Mouse (Mus musculus): ENCODE data around the gene Tlcd1.

Tlcd1 gene

GRCm38 (mm10) chr11:78161968-78162367 is 14.5 kb upstream of the Tlcd1 start:
- DNase-seq (ENCODE audit: low spot score), result no peak

DNA sequence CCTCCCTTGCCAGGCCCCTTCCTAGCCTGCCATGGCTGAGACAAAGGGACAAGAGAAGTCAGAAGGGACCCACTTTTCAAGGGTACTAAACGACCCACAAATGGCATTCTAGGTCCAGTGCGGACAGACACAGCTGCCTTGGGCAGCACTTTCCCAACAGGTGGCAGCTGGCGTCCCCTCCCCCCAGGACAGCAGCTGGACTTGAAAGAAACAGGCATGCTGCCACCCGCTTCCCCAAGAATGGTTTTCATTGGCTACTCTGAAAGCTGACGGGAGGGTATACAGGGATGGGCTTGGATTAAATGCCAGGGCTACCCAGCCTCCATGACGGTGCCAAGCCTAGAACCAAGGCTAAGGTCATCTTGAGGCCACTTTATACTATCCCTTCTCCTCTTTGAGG is 14.0 kb upstream of the Tlcd1 start:
- no peak for DNase-seq (ENCODE audit: low spot score)

- DNase-seq (ENCODE audit: low spot score), result no peak
These were observed 13.5 kb upstream of the Tlcd1 start for GRCm38 (mm10) chr11:78163045-78163444.

GRCm38 (mm10) chr11:78163681-78164603 is 12.6 kb upstream of the Tlcd1 start:
- DNase-seq (ENCODE audit: low spot score), result peak; percentile 96

DNA sequence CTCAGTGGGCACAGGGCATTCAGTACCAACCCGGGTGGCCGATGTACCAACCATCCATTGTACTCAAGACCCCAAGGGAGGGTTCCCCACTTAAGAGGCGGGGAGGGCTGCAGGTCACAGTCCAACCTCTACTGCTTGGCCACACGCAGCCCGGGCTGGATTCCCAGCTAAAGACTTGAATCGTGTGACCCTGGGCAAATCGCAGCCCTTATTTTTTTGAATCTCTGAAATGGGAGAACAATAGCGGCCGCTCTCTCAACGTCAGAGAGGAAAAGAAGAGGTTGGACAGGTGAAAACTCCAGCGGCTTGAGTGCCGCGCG is 11.9 kb upstream of the Tlcd1 start:
- DNase-seq (ENCODE audit: low spot score), result peak; percentile 57

DNA sequence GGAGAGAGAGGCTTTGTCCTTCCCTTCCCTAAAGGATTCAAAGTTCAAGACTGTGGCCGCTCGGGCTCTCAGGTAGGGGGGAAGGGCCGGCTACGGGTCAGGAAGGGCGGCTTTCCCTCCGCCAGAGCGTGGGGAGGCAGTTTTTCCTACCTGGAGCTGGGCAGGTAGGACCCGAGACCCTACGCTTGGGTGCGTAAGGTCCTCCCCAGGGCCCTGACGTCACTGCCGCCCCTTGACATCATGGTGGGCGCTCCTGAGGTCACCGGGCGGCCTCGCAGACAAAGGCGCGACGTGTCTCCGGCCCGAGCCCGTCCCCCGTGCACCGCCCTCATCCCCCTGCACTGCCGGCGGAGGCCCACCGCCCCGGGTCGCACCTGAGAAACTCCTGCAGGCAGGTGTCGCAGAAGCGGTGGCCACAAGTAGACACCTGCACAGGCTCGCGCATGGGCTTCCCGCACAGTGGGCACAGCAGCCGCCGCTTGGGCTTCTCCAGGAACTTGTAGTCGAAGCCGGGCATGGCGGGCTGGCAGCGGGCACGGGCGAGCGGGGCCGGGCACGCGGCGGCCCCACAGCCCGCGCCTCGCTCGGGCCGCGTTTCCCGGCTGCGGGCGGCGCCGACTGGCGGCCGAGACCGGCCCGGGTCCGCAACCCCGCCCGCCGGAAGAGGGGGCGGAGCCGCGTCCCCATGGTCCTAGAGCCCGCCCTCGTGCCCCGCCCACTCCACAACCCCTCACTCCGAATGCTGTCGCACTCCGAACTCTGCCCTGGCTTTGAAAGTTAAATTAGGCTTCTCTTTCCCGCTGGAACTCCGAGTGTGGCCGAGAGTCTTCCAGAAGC is 11.4 kb upstream of the Tlcd1 start, which contains the start of gene Traf4:
TSS of gene Traf4 (minus strand) at position 666 of the 837 bp plus-strand sequence.
- peak; percentile 92 for DNase-seq (ENCODE audit: low spot score)

DNA sequence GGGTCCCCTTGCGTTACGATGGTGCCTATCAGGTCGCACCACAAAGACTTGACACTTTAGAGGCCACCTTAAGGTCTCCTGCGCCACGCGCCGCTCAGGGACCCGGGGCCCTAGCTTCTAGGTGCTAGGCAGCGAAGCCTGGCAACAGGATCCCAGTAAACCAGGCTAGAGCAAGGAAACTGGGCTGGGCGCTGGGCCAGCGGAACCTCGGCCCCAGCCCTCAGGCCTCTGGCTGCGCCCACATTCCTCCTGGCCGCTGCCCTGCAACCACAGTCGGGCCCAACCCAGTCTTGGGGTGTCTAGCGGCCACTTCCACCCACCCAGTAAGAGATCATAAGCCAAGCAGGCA is 10.8 kb upstream of the Tlcd1 start:
- DNase-seq (ENCODE audit: low spot score), result peak; percentile 84

DNA sequence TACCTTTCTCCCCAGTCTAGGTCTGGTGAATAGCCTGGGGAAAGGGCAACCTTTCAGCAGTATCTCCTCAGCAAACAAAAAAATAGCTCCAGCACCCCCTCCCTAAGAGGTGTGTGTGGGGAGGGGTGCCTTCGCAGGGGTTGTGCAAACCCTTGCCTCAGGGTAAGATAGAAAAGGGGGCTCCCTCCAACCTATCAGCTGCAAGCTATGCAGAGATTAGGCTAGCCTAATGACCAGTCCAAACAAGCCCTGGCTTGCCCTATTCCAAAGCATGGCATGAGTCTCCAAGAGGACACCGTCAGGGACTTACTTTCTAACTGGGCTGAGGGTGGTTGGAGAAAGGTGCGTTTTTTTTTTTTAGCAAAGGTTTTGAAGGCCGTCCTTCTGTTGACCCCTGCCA is 10.3 kb upstream of the Tlcd1 start:
- no peak for DNase-seq (ENCODE audit: low spot score)

GRCm38 (mm10) chr11:78166640-78167039 is 9.9 kb upstream of the Tlcd1 start:
- no peak for DNase-seq (ENCODE audit: low spot score)

GRCm38 (mm10) chr11:78167257-78167959 is 9.1 kb upstream of the Tlcd1 start:
- DNase-seq (ENCODE audit: low spot score), result no peak

DNA sequence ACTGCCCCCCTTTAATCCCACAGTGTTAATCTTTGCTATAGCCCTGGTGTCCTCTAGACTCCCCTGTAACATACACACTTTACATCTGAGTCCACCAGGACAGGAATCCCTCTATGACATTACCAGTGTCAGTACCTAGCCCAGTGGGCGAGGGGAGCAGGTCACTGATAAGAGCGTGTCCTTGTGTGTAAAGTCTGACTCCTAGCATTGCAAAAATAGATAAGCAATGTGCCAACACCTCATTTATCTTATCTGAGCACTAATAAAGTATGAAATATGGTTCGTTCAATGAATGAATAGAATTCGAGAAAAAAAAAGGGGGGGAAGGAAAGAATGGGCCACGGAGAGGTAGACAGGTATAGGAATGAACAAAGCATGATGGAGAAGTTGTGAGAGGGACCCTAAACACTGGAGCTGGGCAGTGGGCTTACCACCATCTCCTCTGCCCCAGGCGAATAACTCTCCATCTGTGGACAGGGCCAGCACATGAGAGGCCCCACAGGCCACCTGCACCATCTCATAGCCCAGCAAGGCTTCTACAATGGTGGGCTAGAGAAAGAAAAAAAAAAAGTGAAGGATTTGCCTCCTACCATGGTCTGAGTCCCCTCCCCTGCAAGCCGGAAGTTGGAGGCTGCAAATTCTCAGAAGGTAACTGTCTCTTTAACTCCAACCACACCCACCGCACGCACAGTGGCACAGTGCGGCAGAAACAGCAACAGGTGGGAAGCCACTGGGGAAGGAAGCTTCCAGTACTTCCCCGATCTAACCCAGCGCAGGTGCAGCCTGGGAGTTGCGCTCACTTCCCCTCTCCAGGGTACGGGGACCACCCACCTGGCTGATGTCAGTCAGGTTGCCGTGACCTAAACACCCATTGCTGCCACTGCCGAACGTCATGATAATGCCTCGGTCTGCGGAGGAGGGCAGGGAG is 7.7 kb upstream of the Tlcd1 start:
- no peak for DNase-seq (ENCODE audit: low spot score)

GRCm38 (mm10) chr11:78170306-78170705 is 6.2 kb upstream of the Tlcd1 start:
- no peak for DNase-seq (ENCODE audit: low spot score)

DNA sequence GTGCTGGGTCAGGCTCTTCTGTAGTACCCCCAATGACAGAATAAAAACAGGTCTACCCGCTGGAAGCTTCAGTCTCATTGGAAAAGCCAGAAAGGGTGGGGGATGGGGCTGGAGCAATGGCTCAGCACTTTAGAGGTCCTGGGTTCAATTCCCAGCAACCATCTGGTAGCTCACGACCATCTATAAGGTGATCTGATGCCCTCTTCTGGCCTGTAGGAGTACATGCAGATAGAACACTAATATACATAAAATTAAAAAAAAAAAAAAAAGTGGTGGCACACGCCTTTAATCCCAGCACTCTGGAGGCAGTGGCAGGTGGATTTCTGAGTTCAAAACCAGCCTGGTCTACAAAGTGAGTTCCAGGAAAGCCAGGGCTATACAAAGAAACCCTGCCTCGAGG is 5.2 kb upstream of the Tlcd1 start:
- DNase-seq (ENCODE audit: low spot score), result no peak

DNA sequence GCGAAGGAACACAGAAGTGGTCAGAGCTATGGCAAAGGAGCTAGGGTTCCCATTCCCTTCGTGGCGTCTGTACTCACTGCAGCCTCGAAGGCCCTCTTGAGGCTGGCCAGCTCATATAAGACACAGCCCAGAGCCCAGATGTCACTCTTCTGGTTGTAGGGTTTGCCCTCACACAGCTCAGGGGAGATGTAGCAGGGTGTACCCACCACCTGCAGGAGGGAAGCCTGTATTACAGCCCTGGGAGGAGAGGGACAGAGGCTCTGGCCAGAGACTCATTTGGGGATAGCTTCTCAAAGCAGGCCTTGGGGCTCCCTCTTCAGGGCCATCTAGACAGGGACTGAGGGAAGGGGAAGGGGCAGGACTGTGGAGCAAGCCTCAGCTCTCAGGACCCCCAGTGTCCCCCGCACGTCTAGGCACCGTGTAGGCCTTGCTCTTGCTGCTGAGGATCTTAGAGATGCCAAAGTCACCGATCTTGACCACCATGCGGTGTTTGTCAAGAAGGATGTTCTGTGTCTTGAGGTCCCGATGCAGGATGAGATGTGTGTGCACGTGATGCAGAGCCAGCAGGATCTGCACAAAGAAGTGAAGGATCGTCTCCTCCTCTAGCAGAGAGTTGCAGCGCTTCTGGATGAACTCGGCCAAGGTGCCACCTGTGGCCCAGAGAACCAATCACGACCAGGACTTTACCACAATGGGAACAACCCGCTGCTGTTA is 4.3 kb upstream of the Tlcd1 start:
- no peak for DNase-seq (ENCODE audit: low spot score)

DNA sequence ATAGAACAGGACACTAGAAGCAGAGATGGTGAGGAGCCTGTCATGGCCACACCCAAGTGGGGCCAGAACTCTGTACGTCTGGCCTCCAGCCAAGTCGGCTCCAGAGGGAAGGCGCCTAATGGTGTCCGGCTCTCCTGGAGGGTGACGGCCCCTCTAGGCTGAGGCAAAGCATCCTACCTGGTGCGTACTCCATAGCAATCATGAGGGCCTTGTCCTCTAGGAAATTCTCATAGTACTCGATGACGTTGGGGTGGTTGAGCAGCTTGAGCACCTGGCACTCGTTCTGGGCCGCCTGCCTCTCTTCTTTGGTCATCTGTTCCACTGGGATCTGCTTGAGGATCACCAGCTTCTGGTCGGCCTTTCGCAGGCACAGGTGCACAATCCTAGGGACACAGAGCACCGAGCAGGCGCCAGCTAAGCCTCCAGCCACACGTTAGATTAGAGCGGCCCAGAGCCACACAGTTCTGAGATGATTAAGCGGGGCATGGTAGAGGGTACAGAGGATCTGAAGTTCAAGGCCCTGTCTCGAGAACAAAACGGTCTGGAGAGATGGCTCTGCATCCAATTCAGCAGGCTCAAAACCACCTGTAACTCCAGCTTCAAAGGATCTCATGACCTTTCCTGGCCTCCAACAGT is 3.6 kb upstream of the Tlcd1 start:
- DNase-seq (ENCODE audit: low spot score), result no peak

DNA sequence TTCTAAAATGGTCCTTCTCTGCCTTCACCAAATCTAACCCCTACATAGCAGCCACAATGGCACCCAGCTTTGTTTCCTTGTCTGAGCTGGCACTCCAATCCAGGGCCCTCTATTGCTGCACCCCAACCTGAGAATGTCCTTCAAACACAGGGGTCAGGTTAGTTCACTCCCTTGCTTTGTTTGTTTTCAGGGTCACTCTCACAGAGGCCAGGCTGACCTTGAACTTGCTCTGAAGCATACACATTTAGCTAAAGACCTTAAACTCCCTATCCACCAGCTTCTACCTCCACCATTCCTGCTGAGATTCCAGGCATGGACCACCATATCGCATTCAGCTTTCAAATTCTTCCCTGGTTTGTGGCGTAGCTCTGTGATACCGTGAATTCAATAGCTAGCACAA is 2.0 kb upstream of the Tlcd1 start:
- DNase-seq (ENCODE audit: low spot score), result no peak

DNA sequence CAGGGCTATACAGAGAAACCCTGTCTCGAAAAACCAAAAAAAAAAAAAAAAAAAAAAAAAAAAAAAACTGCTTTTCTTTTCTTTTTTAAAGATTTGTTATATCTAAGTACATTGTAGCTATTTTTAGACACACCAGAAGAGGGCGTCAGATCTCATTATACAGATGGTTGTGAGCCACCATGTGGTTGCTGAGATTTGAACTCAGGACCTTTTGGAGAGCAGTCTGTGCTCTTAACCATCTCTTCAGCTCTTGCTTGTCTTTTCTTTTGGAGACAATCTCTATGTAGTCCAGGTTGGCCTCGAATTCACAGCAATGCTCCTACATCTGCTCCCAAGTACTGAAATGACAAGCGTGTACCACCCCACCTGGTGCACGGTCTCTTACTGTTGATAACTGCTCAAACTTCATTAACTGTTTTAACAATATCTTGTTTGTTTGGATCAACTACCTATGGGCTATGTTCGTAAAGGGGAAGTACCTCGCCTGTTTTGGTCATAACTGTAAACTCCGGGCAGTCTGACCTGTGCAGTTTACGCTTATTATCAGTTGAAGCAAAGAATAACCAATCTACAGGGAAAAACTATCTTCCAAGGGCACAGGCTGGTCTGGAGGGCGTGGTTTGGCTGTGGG is 625 bp upstream of the Tlcd1 start:
- DNase-seq (ENCODE audit: low spot score), result no peak

- no peak for DNase-seq (ENCODE audit: low spot score)
These were observed 407 bp downstream of the Tlcd1 start for GRCm38 (mm10) chr11:78176905-78177331.

GRCm38 (mm10) chr11:78177437-78177836 is 926 bp downstream of the Tlcd1 start:
- peak; percentile 88 for DNase-seq (ENCODE audit: low spot score)
